In the genomic region with DNA sequence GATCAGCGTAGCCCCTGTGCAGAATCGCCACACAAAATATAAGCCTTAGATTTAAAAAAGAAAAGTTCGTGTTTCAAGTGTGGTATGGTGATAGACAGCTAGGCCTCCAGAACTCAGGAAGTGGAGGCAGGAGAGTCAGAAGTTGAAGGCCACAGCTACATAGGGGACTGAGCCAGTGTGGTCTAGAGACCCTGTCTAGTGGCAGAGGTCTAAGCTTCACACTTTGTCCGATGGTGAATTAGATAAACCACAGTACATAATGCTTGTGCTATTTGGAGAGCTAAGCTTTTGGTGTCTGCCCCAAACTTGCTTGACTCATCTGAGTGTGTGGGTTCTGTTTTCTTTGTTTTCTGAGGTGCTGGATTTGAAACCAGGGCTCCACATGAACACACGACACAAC, we compare ENCODE assay signal across 11 mouse cellular contexts. TPM values are rescaled to one million over a fixed set of nuclear protein-coding genes. Genes with fewer than 3 reads are reported as not detected.
"Had no signal": no experiment of that assay in that cellular context is flagged by ENCODE, and none has a peak within 500 bp of the region (broad histone marks: within the 10 kb centered on the region; RNA-seq: fewer than 3 reads in every experiment).

No protein-coding gene starts in this region.

- H3K27me3 ChIP-seq: liver, embryonic 13.5 days; lung, embryonic 15.5 days; megakaryocyte, embryonic 14.5 days; midbrain, embryonic 12.5 days; neural tube, embryonic 13.5 days; neural tube, embryonic 15.5 days had no signal

- H3K9ac ChIP-seq: liver, embryonic 13.5 days; lung, embryonic 15.5 days; midbrain, embryonic 12.5 days; neural tube, embryonic 13.5 days; neural tube, embryonic 15.5 days had no signal

- DNase-seq: right cerebral cortex, postnatal 25 days had no signal

- H3K4me3 ChIP-seq: liver, embryonic 13.5 days; lung, embryonic 15.5 days; megakaryocyte, embryonic 14.5 days; midbrain, embryonic 12.5 days; neural tube, embryonic 13.5 days; neural tube, embryonic 15.5 days had no signal

- H3K9me3 ChIP-seq: liver, embryonic 13.5 days; lung, embryonic 15.5 days; megakaryocyte, embryonic 14.5 days; midbrain, embryonic 12.5 days; neural tube, embryonic 13.5 days; neural tube, embryonic 15.5 days had no signal

- H3K4me2 ChIP-seq: liver, embryonic 11.5 days; liver, embryonic 13.5 days; lung, embryonic 15.5 days; midbrain, embryonic 12.5 days; neural tube, embryonic 13.5 days; neural tube, embryonic 15.5 days had no signal

- H3K36me3 ChIP-seq: liver, embryonic 13.5 days; lung, embryonic 15.5 days; midbrain, embryonic 12.5 days; neural tube, embryonic 13.5 days; neural tube, embryonic 15.5 days had no signal

- H3K4me1 ChIP-seq: midbrain, embryonic 12.5 days had no signal

- H3K27ac ChIP-seq: liver, embryonic 13.5 days; lung, embryonic 15.5 days; macrophage; midbrain, embryonic 12.5 days; neural tube, embryonic 13.5 days; neural tube, embryonic 15.5 days had no signal

RNA-seq across cellular contexts. Expression of gene Mpz, which starts 31.5 kb away (rescaled TPM):
- total RNA-seq: megakaryocyte progenitor cell, adult 5-6 weeks; monocyte, adult 5-6 weeks had no signal
- polyA plus RNA-seq: liver, embryonic 11.5 days; liver, embryonic 13.5 days; macrophage had no signal
